Comparison of ENCODE assay signal across 7 mouse cellular contexts in genomic region chr7:44553196-44553764, GRCm38 (mm10). TPM values are rescaled to one million over a fixed set of nuclear protein-coding genes. Genes with fewer than 3 reads are reported as not detected.
A peak's percentile ranks its signal among the peaks of the same experiment; 100 is the strongest.
DNase-seq lines count a peak whose midpoint lies in the region; ATAC-seq and TF ChIP-seq lines count a peak whose summit lies in the region.

No protein-coding gene starts in this region.

- TF ChIP-seq POLR2A in small intestine, adult 2 months (IDR thresholded peaks at IDR 0.05; ENCODE audit: low read depth, low read length) = no peak

- peaks cover 19% of the 10 kb centered on the region for H3K36me3 ChIP-seq in hindbrain, embryonic 16.5 days (ENCODE audit: control insufficient read depth, insufficient read depth, low read length)
- H3K36me3 ChIP-seq in limb, embryonic 10.5 days = peaks cover 33% of the 10 kb centered on the region
- peaks cover 18% of the 10 kb centered on the region for H3K36me3 ChIP-seq in midbrain, embryonic 11.5 days (ENCODE audit: control insufficient read depth, insufficient read depth, low read length)
- peaks cover 34% of the 10 kb centered on the region for H3K36me3 ChIP-seq in small intestine, adult 2 months (ENCODE audit: control insufficient read depth, insufficient read depth, low read length)

- peak overlapping the region; percentile 86 for H3K4me3 ChIP-seq in hindbrain, embryonic 16.5 days (ENCODE audit: low read length)
- H3K4me3 ChIP-seq in limb, embryonic 10.5 days = peak overlapping the region; percentile 89
- H3K4me3 ChIP-seq in midbrain, embryonic 11.5 days (ENCODE audit: low read depth, low read length) = peak overlapping the region; percentile 84
- H3K4me3 ChIP-seq in small intestine, adult 2 months (ENCODE audit: low read depth, low read length) = peak overlapping the region; percentile 99

- H3K4me2 ChIP-seq in hindbrain, embryonic 16.5 days (ENCODE audit: low read length) = peak overlapping the region; percentile 64
- H3K4me2 ChIP-seq in midbrain, embryonic 11.5 days = peak overlapping the region; percentile 61

- no peak for TF ChIP-seq CTCF in small intestine, adult 2 months (IDR thresholded peaks at IDR 0.05; ENCODE audit: extremely low read depth, insufficient read length, insufficient replicate concordance, low read depth, low read length)

- 1% methylated on average over 32 of the region's 32 CpGs for WGBS in hindbrain, embryonic 16.5 days
- under 1% methylated on average over 32 of the region's 32 CpGs for WGBS in limb, embryonic 10.5 days
- under 1% methylated on average over 31 of the region's 32 CpGs for WGBS in midbrain, embryonic 11.5 days
- 2% methylated on average over 32 of the region's 32 CpGs for WGBS in small intestine, adult 2 months

- peak; percentile 98 for DNase-seq in NIH3T3 (ENCODE audit: low read depth)
- DNase-seq in c-Kit-positive CD71-positive TER-119-negative erythroid progenitor cells, embryonic 14.5 days (ENCODE audit: low read depth) = peak; percentile 86
- DNase-seq in forelimb bud, embryonic 11.5 days (ENCODE audit: low read depth, low spot score) = peak; percentile 87
- peak; percentile 92 for DNase-seq in limb, embryonic 10.5 days (ENCODE audit: low spot score)
- peak; percentile 98 for DNase-seq in midbrain, embryonic 11.5 days (ENCODE audit: low spot score, missing footprints)

- H3K27me3 ChIP-seq in hindbrain, embryonic 16.5 days (replicated peaks; ENCODE audit: control insufficient read depth, insufficient read depth, low read length) = no peaks in the 10 kb centered on the region
- H3K27me3 ChIP-seq in limb, embryonic 10.5 days (ENCODE audit: low read depth, poor library complexity, severe bottlenecking) = no peaks in the 10 kb centered on the region
- no peaks in the 10 kb centered on the region for H3K27me3 ChIP-seq in midbrain, embryonic 11.5 days (ENCODE audit: control insufficient read depth, insufficient read depth, low read length)
- no peaks in the 10 kb centered on the region for H3K27me3 ChIP-seq in small intestine, adult 2 months (ENCODE audit: control insufficient read depth, insufficient read depth, low read length)

- no peaks in the 10 kb centered on the region for H3K9me3 ChIP-seq in hindbrain, embryonic 16.5 days (ENCODE audit: control insufficient read depth, low read length)
- H3K9me3 ChIP-seq in limb, embryonic 10.5 days (replicated peaks) = no peaks in the 10 kb centered on the region
- H3K9me3 ChIP-seq in midbrain, embryonic 11.5 days (ENCODE audit: control insufficient read depth, low read length) = no peaks in the 10 kb centered on the region

- peak; percentile 74 for ATAC-seq in hindbrain, embryonic 16.5 days
- ATAC-seq in midbrain, embryonic 11.5 days (ENCODE audit: low FRiP score) = peak; percentile 78

- H3K4me1 ChIP-seq in hindbrain, embryonic 16.5 days (ENCODE audit: control insufficient read depth, insufficient read depth, low read depth, low read length) = peaks cover 11% of the 10 kb centered on the region
- peaks cover 16% of the 10 kb centered on the region for H3K4me1 ChIP-seq in limb, embryonic 10.5 days
- H3K4me1 ChIP-seq in midbrain, embryonic 11.5 days (ENCODE audit: control insufficient read depth, insufficient read depth, low read length) = peaks cover 6% of the 10 kb centered on the region
- peaks cover 12% of the 10 kb centered on the region; the same call in 1 of the 2 replicates for H3K4me1 ChIP-seq in small intestine, adult 2 months (ENCODE audit: control insufficient read depth, insufficient read depth, insufficient read length, low read length)

- H3K27ac ChIP-seq in hindbrain, embryonic 16.5 days (ENCODE audit: low read depth, low read length) = peak overlapping the region; percentile 90
- peak overlapping the region; percentile 88 for H3K27ac ChIP-seq in limb, embryonic 10.5 days
- peak overlapping the region; percentile 88 for H3K27ac ChIP-seq in midbrain, embryonic 11.5 days (ENCODE audit: low read depth, low read length)
- peak overlapping the region; percentile 100 for H3K27ac ChIP-seq in small intestine, adult 2 months (ENCODE audit: insufficient read depth, low read depth, low read length)

- peak overlapping the region; percentile 63 for H3K9ac ChIP-seq in hindbrain, embryonic 16.5 days (ENCODE audit: low read depth, low read length)
- H3K9ac ChIP-seq in midbrain, embryonic 11.5 days (ENCODE audit: low read length) = peak overlapping the region; percentile 56

RNA-seq across cellular contexts. Expression of gene Nr1h2, which starts 0.5 kb away (rescaled TPM):
- polyA plus RNA-seq in hindbrain, embryonic 16.5 days (2015; fragmentation: Nextera tagmentation; extraction: Ambion mirVana) = 62.0 and 66.1 TPM in 2 replicates
- 74.5 and 82.2 TPM in 2 replicates for polyA plus RNA-seq in limb, embryonic 10.5 days (2016; fragmentation: Nextera tagmentation; extraction: Ambion mirVana)
- 63.8 and 69.6 TPM in 2 replicates for polyA plus RNA-seq in midbrain, embryonic 11.5 days (2014; fragmentation: Nextera tagmentation; extraction: Ambion mirVana)
- polyA plus RNA-seq in small intestine, adult 2 months (2012; rRNA removed) = 174 and 295 TPM in 2 replicates

RNA-seq across cellular contexts. Expression of gene Pold1, which starts 4.6 kb away (rescaled TPM):
- 20.5 and 26.3 TPM in 2 replicates for polyA plus RNA-seq in hindbrain, embryonic 16.5 days (2015; fragmentation: Nextera tagmentation; extraction: Ambion mirVana)
- 175 and 184 TPM in 2 replicates for polyA plus RNA-seq in limb, embryonic 10.5 days (2016; fragmentation: Nextera tagmentation; extraction: Ambion mirVana)
- 51.8 and 58.5 TPM in 2 replicates for polyA plus RNA-seq in midbrain, embryonic 11.5 days (2014; fragmentation: Nextera tagmentation; extraction: Ambion mirVana)
- 27.3 and 46.9 TPM in 2 replicates for polyA plus RNA-seq in small intestine, adult 2 months (2012; rRNA removed)

RNA-seq across cellular contexts. Expression of gene Napsa, which starts 18.9 kb away (rescaled TPM):
- 1.1 and 1.6 TPM in 2 replicates for polyA plus RNA-seq in hindbrain, embryonic 16.5 days (2015; fragmentation: Nextera tagmentation; extraction: Ambion mirVana)
- 0.14 and 0.20 TPM in 2 replicates for polyA plus RNA-seq in limb, embryonic 10.5 days (2016; fragmentation: Nextera tagmentation; extraction: Ambion mirVana)
- polyA plus RNA-seq in midbrain, embryonic 11.5 days (2014; fragmentation: Nextera tagmentation; extraction: Ambion mirVana) = 0.21 and 0.33 TPM in 2 replicates
- 6.4 and 11.1 TPM in 2 replicates for polyA plus RNA-seq in small intestine, adult 2 months (2012; rRNA removed)

RNA-seq across cellular contexts. Expression of gene Spib, which starts 21.4 kb away (rescaled TPM):
- polyA plus RNA-seq in hindbrain, embryonic 16.5 days (2015; fragmentation: Nextera tagmentation; extraction: Ambion mirVana) = not detected in 2 replicates
- 0.20 TPM in 1 of 2 replicates, not detected in the other for polyA plus RNA-seq in limb, embryonic 10.5 days (2016; fragmentation: Nextera tagmentation; extraction: Ambion mirVana)
- polyA plus RNA-seq in midbrain, embryonic 11.5 days (2014; fragmentation: Nextera tagmentation; extraction: Ambion mirVana) = 0.07 TPM in 1 of 2 replicates, not detected in the other
- polyA plus RNA-seq in small intestine, adult 2 months (2012; rRNA removed) = 8.6 and 18.7 TPM in 2 replicates

RNA-seq across cellular contexts. Expression of gene Mybpc2, which starts 28.8 kb away (rescaled TPM):
- polyA plus RNA-seq in hindbrain, embryonic 16.5 days (2015; fragmentation: Nextera tagmentation; extraction: Ambion mirVana) = 0.14 and 0.15 TPM in 2 replicates
- polyA plus RNA-seq in limb, embryonic 10.5 days (2016; fragmentation: Nextera tagmentation; extraction: Ambion mirVana) = 0.05 and 0.11 TPM in 2 replicates
- 0.07 TPM in 1 of 2 replicates, not detected in the other for polyA plus RNA-seq in midbrain, embryonic 11.5 days (2014; fragmentation: Nextera tagmentation; extraction: Ambion mirVana)
- 0.13 TPM in 2 replicates for polyA plus RNA-seq in small intestine, adult 2 months (2012; rRNA removed)

Comparison
In these comparisons a context has a peak if more than half of its experiments do, and no peak if none do; other contexts are left out.
1. Peak in every context shown above with its lines: DNase-seq, ATAC-seq, H3K4me3 ChIP-seq and H3K27ac ChIP-seq.